Mouse (Mus musculus) heart, postnatal 0 days (tissue): ENCODE results near the gene Eras. TPM values are rescaled to one million over a fixed set of nuclear protein-coding genes. Genes with fewer than 3 reads are reported as not detected.

Source experiments
- ATAC-seq: fragments of 200-750 bp; cut with Nextera tagmentation; 2 replicates; pipeline ENCODE4 v1.8.0; 2017; ENCODE audit warnings: low read depth, moderate number of reproducible peaks, moderate library complexity; ENCODE audit not compliant: insufficient read depth
- DNase-seq: peaks from one replicate; pipeline ENCODE4 v3.0.0-alpha.2; 2016; ENCODE audit warnings: low spot score
- H3K27ac ChIP-seq: fragments of 300-500 bp; sonication (generic); 2 replicates; pipeline ENCODE4 v1.5.1; 2014; ENCODE audit warnings: low read depth, mild to moderate bottlenecking
- H3K27me3 ChIP-seq: fragments of 300-500 bp; sonication (generic); 2 replicates; pipeline ENCODE4 v1.6.1; 2014; ENCODE audit warnings: low read length, mixed read lengths; ENCODE audit not compliant: control insufficient read depth, insufficient read depth
- H3K36me3 ChIP-seq: fragments of 300-500 bp; sonication (generic); replicated peaks from 2 replicates; pipeline ENCODE4 v1.6.1; 2014; ENCODE audit warnings: low read length, mixed read lengths; ENCODE audit not compliant: control insufficient read depth, insufficient read depth
- H3K4me1 ChIP-seq: fragments of 300-500 bp; sonication (generic); 2 replicates; pipeline ENCODE4 v1.6.1; 2014; ENCODE audit warnings: antibody characterized with exemption; ENCODE audit not compliant: control insufficient read depth, insufficient read depth
- H3K4me2 ChIP-seq: fragments of 300-500 bp; sonication (generic); 2 replicates; pipeline ENCODE4 v1.6.1; 2014; ENCODE audit warnings: low read depth, mild to moderate bottlenecking, low read length, moderate library complexity
- H3K4me3 ChIP-seq: fragments of 300-500 bp; sonication (generic); 2 replicates; pipeline ENCODE4 v1.5.1; 2014; ENCODE audit warnings: low read depth, low read length
- H3K9ac ChIP-seq: fragments of 300-500 bp; sonication (generic); replicated peaks from 2 replicates; pipeline ENCODE4 v1.6.1; 2014; ENCODE audit warnings: low read depth, low read length, mixed read lengths
- H3K9me3 ChIP-seq: fragments of 300-500 bp; sonication (generic); replicated peaks from 2 replicates; pipeline ENCODE4 v1.6.1; 2016; ENCODE audit warnings: low read length; ENCODE audit not compliant: control insufficient read depth
- CTCF ChIP-seq: IDR thresholded peaks from 2 replicates; pipeline ENCODE4 v1.5.1; 2016; ENCODE audit warnings: antibody characterized with exemption, control low read depth, low read depth
- EP300 ChIP-seq: IDR thresholded peaks from 2 replicates; pipeline ENCODE4 v1.6.1; 2016; ENCODE audit warnings: antibody characterized with exemption, low read depth
- WGBS: fragments of 180-500 bp; shearing (Covaris S2); extraction: QIAGEN DNeasy Blood & Tissue Kit; methylation state at CpG from one replicate; pipeline ENCODE4 v1.1.7; 2014; 5-methylcytosine and 5-hydroxymethylcytosine counted together
- polyA plus RNA-seq: library from polyadenylated mRNA; unstranded; fragments of >200 nt; fragmentation: Nextera tagmentation; extraction: Ambion mirVana; gene quantifications from 2 replicates; pipeline ENCODE4 v1.2.1, GENCODE M21; 2015
- total RNA-seq: library from RNA; depleted of rRNA; stranded (reverse); fragments of >200 nt; gene quantifications from 2 replicates; pipeline ENCODE4 v1.2.3, GENCODE M21; 2014; ENCODE audit warnings: low replicate concordance

Gene Eras
- total and polyA plus RNA-seq, 2 experiments from 2014 or later: not detected

DNA sequence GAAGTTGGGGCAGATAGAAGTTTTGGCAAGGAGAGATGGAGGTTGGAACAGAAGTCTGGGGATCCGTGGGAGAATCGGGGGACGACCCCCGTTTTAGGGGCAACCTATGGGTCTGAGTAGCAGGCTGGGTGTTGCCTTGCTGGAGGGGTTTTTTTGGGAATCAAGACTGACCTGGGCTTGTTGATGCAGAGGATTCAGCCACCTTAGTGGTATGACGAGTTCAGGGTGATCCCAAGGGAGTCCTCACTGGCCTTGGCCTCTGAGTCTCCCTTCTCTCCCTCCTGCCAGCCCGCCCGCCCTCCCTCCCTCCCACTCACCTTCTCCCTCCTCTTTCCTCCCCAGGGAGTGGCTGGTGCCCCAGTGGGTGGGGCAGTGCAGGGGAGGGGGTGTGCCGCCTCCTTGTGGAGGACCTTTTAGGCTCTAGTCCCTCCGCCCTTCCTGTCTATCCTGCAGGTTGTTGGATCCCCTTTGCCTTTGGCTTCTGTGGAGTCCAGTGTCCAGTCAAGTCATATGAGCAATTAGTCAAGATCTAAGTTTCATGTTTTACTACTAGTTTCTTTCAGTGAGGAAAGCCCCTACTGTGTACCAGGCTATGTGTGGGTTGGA is 39.3 kb upstream of the Eras start:
- no peaks in the 10 kb centered on the region for H3K9me3 ChIP-seq
- ATAC-seq (no peak), DNase-seq (no peak)
- 62% methylated on average over 9 of the region's 9 CpGs for WGBS
- no peaks in the 10 kb centered on the region for H3K27me3 ChIP-seq
- no peak overlapping the region for H3K27ac ChIP-seq
- H3K9ac ChIP-seq: no peak overlapping the region
- no peak overlapping the region for H3K4me3 ChIP-seq
- H3K4me2 ChIP-seq: no peak overlapping the region
- no peaks in the 10 kb centered on the region for H3K36me3 ChIP-seq
- TF ChIP-seq EP300 (no peak), CTCF (no peak)
- no peaks in the 10 kb centered on the region for H3K4me1 ChIP-seq

DNA sequence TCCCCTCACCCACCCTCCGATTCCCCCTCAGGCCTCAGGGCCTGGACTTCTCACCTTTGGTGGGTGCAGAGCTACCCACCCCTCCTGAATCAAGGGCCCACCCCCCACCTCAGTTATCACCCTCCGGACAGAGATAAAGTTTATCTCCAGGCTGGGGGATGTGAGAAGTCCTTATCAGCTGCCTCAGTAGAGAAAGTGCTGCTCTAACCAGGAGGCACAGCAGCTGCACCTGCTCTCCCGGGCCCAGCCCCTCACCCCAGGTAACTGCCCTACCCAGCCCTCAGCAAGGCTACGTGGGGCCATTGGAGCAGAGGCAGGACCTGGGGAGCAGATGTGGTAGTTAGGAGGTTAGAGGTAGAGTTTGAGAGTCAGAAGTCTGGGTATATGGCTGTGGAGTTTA is 37.8 kb upstream of the Eras start:
- WGBS: 41% methylated on average over 4 of the region's 4 CpGs
- ATAC-seq: no peak

DNA sequence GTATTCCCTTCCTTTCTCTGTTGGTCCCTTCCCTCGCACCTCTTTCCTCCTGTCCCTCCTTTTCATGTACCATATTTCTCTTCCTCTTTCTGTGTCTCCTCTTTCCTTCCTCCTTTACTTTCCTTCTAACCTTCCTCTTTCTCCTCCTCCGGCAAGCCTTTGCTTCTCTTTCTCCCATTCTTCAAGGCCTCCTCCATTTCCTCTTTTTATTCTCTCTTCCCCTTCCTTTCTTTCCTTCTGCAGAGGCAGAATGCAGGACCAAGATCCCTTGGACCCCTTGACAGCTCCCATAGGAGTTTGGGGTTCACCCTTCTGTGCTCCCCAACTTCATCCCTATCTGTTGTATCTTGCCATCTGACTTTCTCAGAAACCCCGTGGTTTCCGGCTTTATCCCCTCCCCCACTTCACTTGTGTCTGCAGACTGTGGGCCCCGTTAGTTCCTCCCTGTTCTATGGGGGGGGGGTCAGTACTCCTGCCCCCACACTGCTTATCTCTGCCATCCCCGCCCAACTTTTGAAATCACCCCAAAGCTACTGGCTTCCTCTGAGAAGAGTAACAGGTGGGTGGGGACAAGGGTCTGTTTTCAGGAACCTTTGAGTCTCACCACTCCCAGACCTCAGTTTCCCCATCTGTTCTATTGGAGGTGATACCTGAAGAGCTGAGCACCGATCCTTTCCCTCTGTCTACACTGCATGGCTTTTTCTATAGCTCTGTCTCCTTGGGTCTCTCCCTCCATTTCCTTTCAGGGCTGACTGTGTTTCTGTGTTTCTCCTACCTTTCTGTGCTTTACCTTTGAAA is 35.6 kb upstream of the Eras start:
- DNase-seq: no peak
- no peaks in the 10 kb centered on the region for H3K9me3 ChIP-seq
- no peaks in the 10 kb centered on the region for H3K36me3 ChIP-seq
- WGBS: 49% methylated on average over 7 of the region's 7 CpGs
- H3K4me2 ChIP-seq: no peak overlapping the region
- ATAC-seq: no peak
- H3K27me3 ChIP-seq: no peaks in the 10 kb centered on the region
- H3K9ac ChIP-seq: no peak overlapping the region
- no peaks in the 10 kb centered on the region for H3K4me1 ChIP-seq
- no peak overlapping the region for H3K4me3 ChIP-seq
- H3K27ac ChIP-seq: no peak overlapping the region
- TF ChIP-seq CTCF: no peak
- no peak for TF ChIP-seq EP300

More for the DNA sequence above, 37.8 kb upstream of the Eras start:
- Histone ChIP-seq H3K27ac (no peak overlapping the region), H3K36me3 (no peaks in the 10 kb centered on the region), H3K4me2 (no peak overlapping the region), H3K9me3 (no peaks in the 10 kb centered on the region), H3K4me3 (no peak overlapping the region), H3K4me1 (no peaks in the 10 kb centered on the region), H3K27me3 (no peaks in the 10 kb centered on the region), H3K9ac (no peak overlapping the region)
- TF ChIP-seq CTCF (no peak), EP300 (no peak)
- DNase-seq: no peak

DNA sequence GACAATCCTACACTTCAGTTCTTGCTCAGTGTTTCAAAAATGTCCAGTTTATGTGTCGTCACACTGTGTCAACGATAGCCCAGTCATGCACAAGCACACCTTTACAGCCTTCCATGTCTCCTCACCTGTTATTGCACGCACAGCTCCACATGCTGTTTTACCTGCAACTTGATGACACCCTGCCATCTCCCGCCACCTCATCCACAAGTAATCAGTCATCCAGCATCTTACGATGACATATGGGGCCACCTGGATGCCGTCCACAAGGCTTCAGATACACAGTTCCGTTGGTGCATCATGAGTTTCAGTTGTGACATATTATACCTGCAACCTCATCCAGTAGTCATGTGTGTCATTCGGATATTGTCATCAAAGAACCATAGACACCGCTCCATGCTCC is 30.5 kb upstream of the Eras start:
- WGBS: 77% methylated on average over 9 of the region's 9 CpGs
- H3K4me1 ChIP-seq: no peaks in the 10 kb centered on the region
- H3K4me2 ChIP-seq: no peak overlapping the region
- no peaks in the 10 kb centered on the region for H3K36me3 ChIP-seq
- no peak overlapping the region for H3K9ac ChIP-seq
- H3K27ac ChIP-seq: no peak overlapping the region
- DNase-seq (no peak), ATAC-seq (no peak)
- no peaks in the 10 kb centered on the region for H3K27me3 ChIP-seq
- H3K4me3 ChIP-seq: no peak overlapping the region
- H3K9me3 ChIP-seq: no peaks in the 10 kb centered on the region
- no peak for TF ChIP-seq CTCF
- TF ChIP-seq EP300: no peak

DNA sequence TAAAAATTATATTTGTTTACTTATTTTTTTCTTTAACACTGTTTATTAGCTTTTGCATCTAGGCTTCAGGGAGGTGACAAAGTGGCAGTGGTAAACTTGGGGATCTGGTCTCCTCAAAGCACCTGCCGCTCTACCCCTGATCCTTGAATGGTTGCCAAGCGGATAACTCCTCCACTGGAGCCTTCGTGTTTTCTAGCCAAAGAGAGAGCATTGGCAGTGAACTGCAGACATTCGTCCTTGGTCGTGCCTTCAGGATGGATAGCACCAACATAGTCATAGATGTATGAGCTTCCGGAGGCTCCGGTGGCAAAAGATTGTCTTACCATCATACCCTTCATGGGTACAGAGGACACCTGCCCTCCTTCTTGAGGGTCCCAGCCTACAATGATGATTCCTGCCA is 21.7 kb upstream of the Eras start:
- no peaks in the 10 kb centered on the region for H3K36me3 ChIP-seq
- no peak for ATAC-seq
- no peaks in the 10 kb centered on the region for H3K4me1 ChIP-seq
- no peak overlapping the region for H3K4me3 ChIP-seq
- no peaks in the 10 kb centered on the region for H3K27me3 ChIP-seq
- no peak overlapping the region for H3K4me2 ChIP-seq
- DNase-seq: no peak
- 71% methylated on average over 7 of the region's 7 CpGs for WGBS
- TF ChIP-seq CTCF (no peak), EP300 (no peak)
- no peaks in the 10 kb centered on the region for H3K9me3 ChIP-seq
- H3K27ac ChIP-seq: no peak overlapping the region
- H3K9ac ChIP-seq: no peak overlapping the region
